Mouse (Mus musculus) testis, adult 2 months (tissue): ENCODE results near the gene Pcnp.

Experiments
- CTCF ChIP-seq: fragments of 200-500 bp; IDR thresholded peaks from 2 replicates; pipeline ENCODE4 v1.5.1; 2012; ENCODE audit warnings: low read depth, mild to moderate bottlenecking, inconsistent platforms, low read length, moderate library complexity; ENCODE audit not compliant: control insufficient read depth, insufficient read depth, insufficient replicate concordance
- POLR2A ChIP-seq: fragments of 200-500 bp; IDR thresholded peaks from 2 replicates; pipeline ENCODE4 v1.6.1; 2012; ENCODE audit warnings: low read depth, mild to moderate bottlenecking, inconsistent platforms, low read length, moderate library complexity; ENCODE audit not compliant: control insufficient read depth

- TF ChIP-seq POLR2A: no peak
- no peak for TF ChIP-seq CTCF
Measured at GRCm38 (mm10) chr16:56074565-56074964, 45.0 kb upstream of the Pcnp start.
